Mouse (Mus musculus): ENCODE measurements around the gene Foxp1. TPM values are rescaled to one million over a fixed set of nuclear protein-coding genes. Genes with fewer than 3 reads are reported as not detected.

Foxp1 gene
- polyA plus RNA-seq, 1 experiment from 2014 or later = 148 TPM

DNA sequence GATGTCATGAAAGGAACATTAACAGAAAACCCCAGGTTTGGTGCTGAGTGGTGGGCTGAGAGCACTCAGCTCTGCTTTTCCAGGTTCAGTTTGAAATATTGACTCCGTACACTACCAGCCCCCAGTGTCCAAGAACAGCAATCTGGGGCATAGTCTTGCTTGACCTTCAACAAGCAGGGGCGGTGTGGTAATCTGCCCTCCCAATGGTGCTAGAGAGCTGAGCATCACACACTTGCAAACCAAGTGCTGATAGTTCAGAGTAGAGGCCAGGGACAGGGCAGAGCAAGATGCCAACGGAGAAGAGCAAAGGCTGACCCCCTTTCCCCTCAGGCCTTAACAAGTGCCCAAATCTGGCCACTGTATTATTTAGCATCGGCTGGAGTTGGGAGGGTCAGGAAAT lies 575.8 kb downstream of the Foxp1 start:
- ATAC-seq (replicated peaks; ENCODE audit: insufficient number of reproducible peaks, low FRiP score, low TSS enrichment, low read depth) (no peak), DNase-seq (ENCODE audit: low spot score) (no peak)
- Histone ChIP-seq H3K27ac (replicated peaks; ENCODE audit: low read depth, low read length) (no peak overlapping the region), H3K4me3 (ENCODE audit: low read depth, low read length) (no peak overlapping the region), H3K4me2 (ENCODE audit: low read depth, low read length) (no peak overlapping the region), H3K9me3 (replicated peaks; ENCODE audit: control insufficient read depth, low read length) (no peaks in the 10 kb centered on the region), H3K27me3 (ENCODE audit: control insufficient read depth, insufficient read depth, low read length) (no peaks in the 10 kb centered on the region), H3K9ac (replicated peaks; ENCODE audit: low read length) (no peak overlapping the region), H3K4me1 (ENCODE audit: control insufficient read depth, insufficient read depth, low read length) (no peaks in the 10 kb centered on the region), H3K36me3 (replicated peaks; ENCODE audit: control insufficient read depth, insufficient read depth, low read depth, low read length) (no peaks in the 10 kb centered on the region)
- 89% methylated on average over 4 of the region's 4 CpGs for WGBS

DNA sequence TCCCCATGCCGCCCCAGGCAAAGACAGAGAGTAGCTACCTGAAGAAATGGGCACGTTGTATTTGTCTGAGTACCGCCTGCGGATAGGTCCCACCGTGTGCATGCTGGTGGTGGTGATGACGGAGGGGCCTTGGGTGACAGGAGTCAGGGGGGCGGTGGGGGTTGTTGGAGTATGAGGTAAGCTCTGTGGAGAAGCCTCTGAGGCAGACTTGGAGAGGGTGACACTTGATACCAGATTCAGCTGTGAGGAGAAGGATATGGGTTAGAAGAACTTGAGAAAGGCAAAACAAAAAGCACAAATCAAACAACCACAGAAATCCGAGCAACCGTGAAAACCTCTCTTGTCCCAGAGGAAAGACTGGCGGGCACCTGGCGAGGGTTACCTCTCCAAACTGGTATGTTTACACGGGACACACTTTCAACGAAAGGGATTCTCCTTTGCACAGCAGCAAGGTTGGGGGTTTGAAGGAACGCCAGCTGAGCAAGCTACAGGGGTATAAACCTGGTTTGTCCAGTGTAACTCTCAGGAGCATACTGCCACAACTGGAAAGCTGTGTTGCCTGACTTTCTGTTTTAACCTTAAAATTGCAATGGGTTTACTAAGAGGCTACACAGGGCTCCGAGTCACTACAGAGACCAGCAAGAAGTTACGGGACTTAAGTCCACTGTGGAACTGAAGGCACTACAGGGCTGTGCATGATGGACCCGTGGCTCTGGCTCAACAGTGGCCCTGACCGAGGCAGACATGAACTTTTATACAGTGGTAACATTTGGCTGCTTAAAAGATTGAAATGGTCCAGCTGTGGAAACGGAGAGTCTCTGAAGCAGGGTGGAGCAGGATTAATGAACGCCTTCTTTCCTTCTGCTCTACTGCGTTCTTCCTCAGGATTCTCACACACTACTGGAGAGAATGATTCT lies 576.8 kb downstream of the Foxp1 start:
- 0 out of 2 replicates have a peak, but pooled peaks have one; percentile 57 for ATAC-seq (replicated peaks; ENCODE audit: insufficient number of reproducible peaks, low FRiP score, low TSS enrichment, low read depth)
- H3K9ac ChIP-seq (replicated peaks; ENCODE audit: low read length) = no peak overlapping the region
- WGBS = 74% methylated on average over 21 of the region's 21 CpGs
- H3K27me3 ChIP-seq (ENCODE audit: control insufficient read depth, insufficient read depth, low read length) = no peaks in the 10 kb centered on the region
- 0 out of 2 replicates have a peak overlapping the region, but pooled peaks have one; percentile 31 for H3K27ac ChIP-seq (replicated peaks; ENCODE audit: low read depth, low read length)
- no peak overlapping the region for H3K4me2 ChIP-seq (ENCODE audit: low read depth, low read length)
- H3K36me3 ChIP-seq (replicated peaks; ENCODE audit: control insufficient read depth, insufficient read depth, low read depth, low read length) = no peaks in the 10 kb centered on the region
- no peaks in the 10 kb centered on the region for H3K4me1 ChIP-seq (ENCODE audit: control insufficient read depth, insufficient read depth, low read length)
- no peaks in the 10 kb centered on the region for H3K9me3 ChIP-seq (replicated peaks; ENCODE audit: control insufficient read depth, low read length)
- DNase-seq (ENCODE audit: low spot score) = peak; percentile 43
- H3K4me3 ChIP-seq (ENCODE audit: low read depth, low read length) = no peak overlapping the region

DNA sequence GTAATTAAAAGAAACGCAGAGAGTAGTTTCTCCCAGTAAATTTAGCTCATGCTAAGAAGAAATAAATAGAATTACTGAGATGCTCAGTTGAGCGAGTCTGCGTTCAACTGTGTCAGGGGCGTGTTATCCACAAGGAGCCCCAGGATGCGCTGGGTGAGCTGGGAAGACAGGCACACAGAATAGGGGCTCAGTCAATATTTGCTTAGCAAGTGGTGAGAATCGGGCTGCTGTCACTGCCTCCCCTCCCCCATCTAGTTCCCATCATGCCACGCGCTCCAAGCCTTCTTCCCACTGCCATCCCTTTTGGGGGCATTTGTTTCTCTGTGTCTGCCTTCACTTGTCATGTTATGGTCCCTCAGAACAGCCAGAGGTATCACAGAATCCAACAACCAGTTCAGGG lies 584.2 kb downstream of the Foxp1 start:
- H3K4me2 ChIP-seq (ENCODE audit: low read depth, low read length) = no peak overlapping the region
- no peak overlapping the region for H3K4me3 ChIP-seq (ENCODE audit: low read depth, low read length)
- no peak overlapping the region for H3K27ac ChIP-seq (replicated peaks; ENCODE audit: low read depth, low read length)
- no peak for ATAC-seq (replicated peaks; ENCODE audit: insufficient number of reproducible peaks, low FRiP score, low TSS enrichment, low read depth)
- H3K36me3 ChIP-seq (replicated peaks; ENCODE audit: control insufficient read depth, insufficient read depth, low read depth, low read length) = no peaks in the 10 kb centered on the region; the same call in 1 of the 2 replicates
- no peaks in the 10 kb centered on the region for H3K27me3 ChIP-seq (ENCODE audit: control insufficient read depth, insufficient read depth, low read length)
- no peak for DNase-seq (ENCODE audit: low spot score)
- H3K4me1 ChIP-seq (ENCODE audit: control insufficient read depth, insufficient read depth, low read length) = no peaks in the 10 kb centered on the region
- H3K9ac ChIP-seq (replicated peaks; ENCODE audit: low read length) = no peak overlapping the region
- WGBS = 84% methylated on average over 8 of the region's 8 CpGs
- no peaks in the 10 kb centered on the region for H3K9me3 ChIP-seq (replicated peaks; ENCODE audit: control insufficient read depth, low read length)

DNA sequence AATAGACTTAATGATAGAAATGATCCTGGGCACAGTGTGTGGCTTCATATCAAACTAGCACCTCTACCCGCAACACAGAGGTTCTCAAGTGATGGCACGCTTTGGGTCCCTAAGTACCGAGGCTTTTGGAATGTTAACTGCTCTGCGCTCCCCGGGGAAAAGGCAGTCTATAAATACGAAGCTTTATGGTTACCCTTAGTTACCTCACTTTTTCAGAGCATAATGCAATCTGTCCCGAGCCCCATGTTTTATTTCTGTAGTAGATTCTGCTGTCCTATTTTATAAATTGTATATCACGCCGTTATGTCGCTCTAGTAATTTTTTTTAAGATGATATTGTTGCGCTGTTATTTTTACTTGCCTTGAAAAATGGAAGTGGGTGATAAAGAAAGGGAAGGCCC lies 585.0 kb downstream of the Foxp1 start:
- Histone ChIP-seq H3K4me3 (ENCODE audit: low read depth, low read length) (no peak overlapping the region), H3K27me3 (ENCODE audit: control insufficient read depth, insufficient read depth, low read length) (no peaks in the 10 kb centered on the region), H3K9me3 (replicated peaks; ENCODE audit: control insufficient read depth, low read length) (no peaks in the 10 kb centered on the region), H3K4me1 (ENCODE audit: control insufficient read depth, insufficient read depth, low read length) (no peaks in the 10 kb centered on the region), H3K4me2 (ENCODE audit: low read depth, low read length) (no peak overlapping the region), H3K27ac (replicated peaks; ENCODE audit: low read depth, low read length) (no peak overlapping the region), H3K9ac (replicated peaks; ENCODE audit: low read length) (no peak overlapping the region), H3K36me3 (replicated peaks; ENCODE audit: control insufficient read depth, insufficient read depth, low read depth, low read length) (no peaks in the 10 kb centered on the region; the same call in 1 of the 2 replicates)
- 91% methylated on average over 11 of the region's 11 CpGs for WGBS
- DNase-seq (ENCODE audit: low spot score) (no peak), ATAC-seq (replicated peaks; ENCODE audit: insufficient number of reproducible peaks, low FRiP score, low TSS enrichment, low read depth) (no peak)

DNA sequence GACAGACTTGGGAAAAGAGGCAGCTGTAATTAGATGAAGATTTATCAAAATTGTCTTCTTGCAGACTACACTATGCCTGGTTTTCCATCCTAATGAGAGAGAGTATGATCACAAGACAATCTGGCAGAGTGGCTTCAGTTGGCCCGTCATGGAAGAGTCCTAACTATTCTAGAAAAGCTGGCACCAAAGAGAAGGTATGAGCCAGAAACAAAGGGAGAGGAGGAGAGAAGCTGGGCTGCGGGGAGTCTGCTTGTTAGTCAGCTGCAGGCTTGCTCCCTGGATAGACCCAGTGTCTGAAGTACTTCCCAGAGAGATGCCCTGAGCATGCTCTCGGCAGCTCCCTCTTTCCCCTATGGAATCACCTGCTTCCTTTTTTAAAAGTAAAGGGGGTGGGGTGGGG lies 586.1 kb downstream of the Foxp1 start:
- DNase-seq (ENCODE audit: low spot score) = no peak
- H3K9ac ChIP-seq (replicated peaks; ENCODE audit: low read length) = no peak overlapping the region
- no peaks in the 10 kb centered on the region for H3K27me3 ChIP-seq (ENCODE audit: control insufficient read depth, insufficient read depth, low read length)
- WGBS = 71% methylated on average over 3 of the region's 3 CpGs
- ATAC-seq (replicated peaks; ENCODE audit: insufficient number of reproducible peaks, low FRiP score, low TSS enrichment, low read depth) = no peak
- no peaks in the 10 kb centered on the region for H3K9me3 ChIP-seq (replicated peaks; ENCODE audit: control insufficient read depth, low read length)
- H3K36me3 ChIP-seq (replicated peaks; ENCODE audit: control insufficient read depth, insufficient read depth, low read depth, low read length) = no peaks in the 10 kb centered on the region; the same call in 1 of the 2 replicates
- H3K27ac ChIP-seq (replicated peaks; ENCODE audit: low read depth, low read length) = no peak overlapping the region
- no peak overlapping the region for H3K4me2 ChIP-seq (ENCODE audit: low read depth, low read length)
- no peak overlapping the region for H3K4me3 ChIP-seq (ENCODE audit: low read depth, low read length)
- no peaks in the 10 kb centered on the region for H3K4me1 ChIP-seq (ENCODE audit: control insufficient read depth, insufficient read depth, low read length)

DNA sequence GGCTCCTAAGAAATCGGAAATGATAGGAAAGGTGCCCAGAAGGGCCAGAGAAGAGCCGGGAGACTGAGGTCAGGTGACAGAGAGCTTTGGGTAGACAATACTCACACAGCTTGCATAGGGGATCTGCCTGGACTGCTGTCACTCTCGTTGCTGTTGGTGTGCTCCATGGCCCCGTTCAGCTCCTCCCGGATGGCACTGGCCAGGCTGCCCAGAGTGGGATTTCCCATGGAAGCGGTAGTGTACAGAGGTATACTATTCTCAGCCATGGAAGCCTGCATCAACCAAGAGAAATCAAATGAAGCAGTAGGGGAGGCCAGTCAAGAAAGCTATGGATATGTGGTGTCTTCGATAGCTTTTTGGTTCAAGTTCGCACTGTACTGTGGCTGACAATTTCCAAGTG lies 587.4 kb downstream of the Foxp1 start:
- WGBS = 95% methylated on average over 8 of the region's 8 CpGs
- no peaks in the 10 kb centered on the region for H3K4me1 ChIP-seq (ENCODE audit: control insufficient read depth, insufficient read depth, low read length)
- no peak overlapping the region for H3K4me3 ChIP-seq (ENCODE audit: low read depth, low read length)
- no peak overlapping the region for H3K9ac ChIP-seq (replicated peaks; ENCODE audit: low read length)
- ATAC-seq (replicated peaks; ENCODE audit: insufficient number of reproducible peaks, low FRiP score, low TSS enrichment, low read depth) (no peak), DNase-seq (ENCODE audit: low spot score) (no peak)
- no peaks in the 10 kb centered on the region; the same call in 1 of the 2 replicates for H3K36me3 ChIP-seq (replicated peaks; ENCODE audit: control insufficient read depth, insufficient read depth, low read depth, low read length)
- no peaks in the 10 kb centered on the region for H3K9me3 ChIP-seq (replicated peaks; ENCODE audit: control insufficient read depth, low read length)
- no peak overlapping the region for H3K4me2 ChIP-seq (ENCODE audit: low read depth, low read length)
- no peaks in the 10 kb centered on the region for H3K27me3 ChIP-seq (ENCODE audit: control insufficient read depth, insufficient read depth, low read length)
- no peak overlapping the region for H3K27ac ChIP-seq (replicated peaks; ENCODE audit: low read depth, low read length)

DNA sequence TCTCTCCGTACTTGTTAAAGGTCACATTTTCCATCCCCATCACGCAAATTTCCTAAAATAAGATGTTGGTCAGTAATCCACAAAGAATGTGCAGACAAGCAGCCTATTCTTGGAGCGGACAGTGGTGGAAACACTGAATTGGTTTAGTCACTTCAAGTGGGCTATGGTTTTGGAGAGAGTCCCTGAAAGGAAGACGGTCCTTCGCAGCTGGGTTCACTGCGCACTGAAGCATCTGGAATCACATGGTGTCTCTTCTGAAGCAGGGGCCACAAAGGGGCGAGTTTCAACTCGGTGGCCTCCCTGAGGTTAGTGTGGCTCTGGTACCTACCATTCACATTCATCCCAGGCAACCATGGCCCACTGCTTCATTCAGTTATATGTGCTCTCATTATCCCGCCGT lies 588.1 kb downstream of the Foxp1 start:
- Histone ChIP-seq H3K9ac (replicated peaks; ENCODE audit: low read length) (no peak overlapping the region), H3K4me1 (ENCODE audit: control insufficient read depth, insufficient read depth, low read length) (no peaks in the 10 kb centered on the region), H3K27me3 (ENCODE audit: control insufficient read depth, insufficient read depth, low read length) (no peaks in the 10 kb centered on the region), H3K27ac (replicated peaks; ENCODE audit: low read depth, low read length) (no peak overlapping the region), H3K36me3 (replicated peaks; ENCODE audit: control insufficient read depth, insufficient read depth, low read depth, low read length) (no peaks in the 10 kb centered on the region; the same call in 1 of the 2 replicates), H3K4me3 (ENCODE audit: low read depth, low read length) (no peak overlapping the region), H3K4me2 (ENCODE audit: low read depth, low read length) (no peak overlapping the region), H3K9me3 (replicated peaks; ENCODE audit: control insufficient read depth, low read length) (no peaks in the 10 kb centered on the region)
- DNase-seq (ENCODE audit: low spot score) (no peak), ATAC-seq (replicated peaks; ENCODE audit: insufficient number of reproducible peaks, low FRiP score, low TSS enrichment, low read depth) (no peak)
- 92% methylated on average over 10 of the region's 10 CpGs for WGBS

DNA sequence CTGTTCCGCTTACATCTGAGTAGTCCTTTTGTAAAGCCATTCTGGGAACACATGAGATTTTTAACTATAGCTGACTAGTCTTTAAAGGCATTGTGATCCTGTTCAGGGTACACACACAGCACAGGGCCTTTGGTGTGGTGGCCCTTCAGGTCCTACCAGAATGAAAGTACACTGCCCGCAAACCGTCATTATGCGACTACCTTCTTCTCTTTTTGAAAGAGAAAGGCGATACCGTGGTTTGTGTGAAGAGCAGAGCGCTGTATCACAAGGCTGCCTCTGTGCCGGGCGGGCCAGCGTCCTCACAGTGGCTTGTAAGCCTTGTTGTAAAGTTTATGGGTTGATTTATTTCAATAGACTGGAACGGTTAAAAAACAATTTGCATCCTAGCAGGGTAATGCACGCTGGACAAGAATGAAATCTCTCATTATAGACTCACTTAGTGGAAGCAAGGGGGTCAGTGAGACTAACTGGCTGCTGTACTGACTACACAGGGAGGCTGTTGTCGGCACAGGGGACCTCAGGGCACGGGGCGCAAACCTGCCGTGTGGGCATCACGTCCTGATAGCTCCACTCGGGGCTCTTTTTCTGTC lies 589.3 kb downstream of the Foxp1 start:
- Histone ChIP-seq H3K4me2 (ENCODE audit: low read depth, low read length) (no peak overlapping the region), H3K27me3 (ENCODE audit: control insufficient read depth, insufficient read depth, low read length) (no peaks in the 10 kb centered on the region), H3K9ac (replicated peaks; ENCODE audit: low read length) (no peak overlapping the region), H3K27ac (replicated peaks; ENCODE audit: low read depth, low read length) (no peak overlapping the region), H3K4me1 (ENCODE audit: control insufficient read depth, insufficient read depth, low read length) (no peaks in the 10 kb centered on the region), H3K9me3 (replicated peaks; ENCODE audit: control insufficient read depth, low read length) (no peaks in the 10 kb centered on the region), H3K4me3 (ENCODE audit: low read depth, low read length) (no peak overlapping the region), H3K36me3 (replicated peaks; ENCODE audit: control insufficient read depth, insufficient read depth, low read depth, low read length) (no peaks in the 10 kb centered on the region; the same call in 1 of the 2 replicates)
- ATAC-seq (replicated peaks; ENCODE audit: insufficient number of reproducible peaks, low FRiP score, low TSS enrichment, low read depth) = no peak
- no peak for DNase-seq (ENCODE audit: low spot score)
- WGBS = 79% methylated on average over 18 of the region's 18 CpGs

Data from embryonic facial prominence, embryonic 11.5 days (tissue).